Mouse (Mus musculus): Measurements from ENCODE around the gene 4930451I11Rik. TPM values are rescaled to one million over a fixed set of nuclear protein-coding genes. Genes with fewer than 3 reads are reported as not detected.
A peak's percentile ranks its signal among the peaks of the same experiment; 100 is the strongest.

The 4930451I11Rik gene
- polyA plus RNA-seq, 1 experiment: not detected

DNA sequence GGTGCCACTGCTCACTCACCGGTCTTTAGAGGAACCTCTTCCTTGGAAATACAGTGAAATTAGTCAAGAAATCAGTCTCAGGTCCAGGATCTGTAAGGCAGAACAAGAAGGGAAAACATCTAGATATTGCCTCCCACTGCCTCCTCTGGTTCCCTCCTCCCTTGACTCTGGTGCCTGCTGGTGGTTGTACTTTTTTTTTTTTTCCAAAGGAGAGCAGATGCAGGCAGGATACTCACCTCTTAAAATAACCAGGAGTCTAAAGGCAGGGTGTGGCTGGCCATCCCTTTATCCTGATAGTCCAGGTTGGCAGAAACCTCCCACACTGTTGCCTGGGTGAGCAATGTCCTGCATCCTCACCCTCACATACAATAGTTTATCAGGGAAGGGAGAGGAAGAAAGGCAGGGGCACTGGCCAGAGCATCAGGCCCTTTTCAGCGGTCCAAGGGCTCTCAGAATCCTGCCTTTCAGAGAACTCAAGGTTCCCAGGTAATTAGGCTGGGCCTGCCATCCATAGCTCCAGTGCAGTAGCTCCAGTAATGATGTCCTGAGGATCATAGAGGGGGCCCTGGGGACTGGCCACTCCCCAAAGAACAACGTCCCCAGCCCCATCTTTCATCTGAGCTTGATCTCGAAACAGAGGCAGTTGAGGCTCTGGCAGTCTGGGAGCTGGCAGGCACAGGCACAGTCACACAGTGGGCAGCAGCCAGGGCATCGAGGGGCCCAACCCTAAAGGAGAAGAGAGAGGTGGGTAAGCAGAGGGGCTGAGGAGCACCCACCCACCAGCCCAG, 31.0 kb downstream of the 4930451I11Rik start:
- DNase-seq (ENCODE audit: low spot score): no peak

DNA sequence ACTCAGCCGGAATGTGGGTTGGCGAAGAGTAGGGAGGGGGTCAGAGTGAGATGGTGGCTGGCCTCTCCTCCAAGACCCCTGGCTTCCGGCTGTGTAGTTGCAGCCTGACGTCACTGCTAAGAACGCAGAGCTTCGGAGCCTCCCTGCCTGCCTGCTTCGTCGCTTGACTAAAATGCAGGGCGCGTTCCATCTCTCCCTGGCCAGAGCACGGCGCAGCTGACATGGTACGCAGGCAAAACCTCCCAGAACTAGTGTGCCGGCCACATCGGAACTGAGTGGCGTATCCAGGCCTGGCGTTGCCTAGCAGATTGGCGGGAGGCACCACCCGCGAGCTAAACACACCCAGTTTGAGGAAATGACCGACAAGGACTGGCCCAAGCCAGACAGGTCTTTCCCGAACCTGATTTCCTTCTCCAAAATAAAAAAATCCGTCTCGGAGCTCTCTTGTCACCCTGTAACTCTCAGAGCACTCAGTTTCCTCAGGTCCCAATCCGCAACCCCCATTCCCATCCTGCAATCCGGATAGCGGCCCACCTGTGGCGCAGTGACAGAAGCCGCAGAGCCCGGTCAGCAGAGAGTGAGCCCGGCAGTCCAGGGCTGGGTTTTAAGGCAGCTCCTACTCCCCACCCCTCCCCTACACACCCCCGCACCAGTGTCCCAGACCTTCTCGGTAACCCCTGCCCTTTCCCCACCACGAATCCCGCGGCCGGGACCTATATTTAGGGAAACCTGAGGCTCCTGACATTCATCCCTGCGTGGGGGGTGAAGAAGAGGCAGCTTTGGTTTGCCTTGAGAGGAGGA, 31.8 kb downstream of the 4930451I11Rik start:
- peak; percentile 80 for DNase-seq (ENCODE audit: low spot score)

DNA sequence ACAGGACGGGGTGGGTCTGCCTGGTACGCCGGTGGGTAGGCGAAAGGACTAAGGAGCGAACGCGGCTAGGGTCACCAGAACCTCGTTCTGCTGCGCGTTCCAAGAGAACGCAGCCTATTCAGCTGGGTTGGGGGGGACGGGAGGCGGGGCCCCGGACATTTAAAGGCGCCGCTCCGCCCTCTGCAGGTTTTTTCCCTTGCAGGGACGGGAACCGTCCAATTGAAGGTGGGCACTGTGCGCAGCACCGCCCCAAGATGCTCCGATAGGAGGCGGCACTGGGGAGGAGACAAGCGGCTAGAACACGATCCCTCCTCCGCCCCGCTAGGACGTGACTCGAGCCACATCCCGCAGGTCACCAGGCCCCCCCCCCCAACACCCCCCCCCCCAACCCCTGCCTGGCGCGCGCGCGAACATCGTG, 32.4 kb downstream of the 4930451I11Rik start:
- peak; percentile 88 for DNase-seq (ENCODE audit: low spot score)

DNA sequence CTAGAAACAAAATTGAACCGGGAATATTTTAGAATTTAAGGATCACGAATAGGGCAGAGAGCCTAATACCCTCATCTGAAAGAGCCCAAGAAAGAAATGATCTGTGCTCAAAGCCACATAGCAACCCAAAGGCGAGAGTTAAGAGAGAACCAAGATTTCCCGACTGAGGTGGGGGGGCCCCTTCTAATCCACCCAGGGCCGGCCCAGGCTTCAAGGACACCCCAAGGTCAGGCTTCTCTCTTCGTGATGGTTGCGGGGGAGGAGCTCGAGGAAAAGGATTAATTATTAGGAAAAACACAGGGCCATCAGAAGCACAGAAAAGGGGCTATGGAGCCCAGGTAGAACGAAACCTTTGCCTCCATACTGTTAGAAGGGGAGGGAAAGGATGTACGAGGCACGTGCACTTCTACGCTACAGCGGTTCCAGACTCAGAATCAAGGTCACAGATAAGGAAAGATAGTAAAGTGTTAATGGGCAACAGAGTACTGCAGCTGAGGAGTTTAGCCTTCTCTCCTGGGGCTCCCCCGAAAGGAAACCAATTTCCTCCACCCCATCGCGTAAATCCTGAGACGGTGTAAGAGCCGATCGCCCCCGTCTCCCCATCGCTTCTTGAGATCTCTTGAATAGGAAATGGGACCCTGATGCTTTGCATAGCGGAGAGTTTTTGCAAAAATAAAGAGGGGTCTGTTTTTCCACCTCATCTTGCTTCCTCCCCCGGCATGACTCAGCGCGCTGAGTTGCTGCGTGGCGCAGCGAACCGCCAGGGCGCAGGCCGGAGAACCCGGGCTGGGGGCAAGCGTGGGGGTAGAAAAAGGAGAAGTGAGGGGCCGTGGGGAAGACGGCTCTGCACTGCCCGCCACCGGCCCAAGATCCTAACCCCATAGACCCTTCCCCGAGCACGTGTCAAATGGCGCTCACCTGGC, 33.1 kb downstream of the 4930451I11Rik start:
- no peak for DNase-seq (ENCODE audit: low spot score)

DNA sequence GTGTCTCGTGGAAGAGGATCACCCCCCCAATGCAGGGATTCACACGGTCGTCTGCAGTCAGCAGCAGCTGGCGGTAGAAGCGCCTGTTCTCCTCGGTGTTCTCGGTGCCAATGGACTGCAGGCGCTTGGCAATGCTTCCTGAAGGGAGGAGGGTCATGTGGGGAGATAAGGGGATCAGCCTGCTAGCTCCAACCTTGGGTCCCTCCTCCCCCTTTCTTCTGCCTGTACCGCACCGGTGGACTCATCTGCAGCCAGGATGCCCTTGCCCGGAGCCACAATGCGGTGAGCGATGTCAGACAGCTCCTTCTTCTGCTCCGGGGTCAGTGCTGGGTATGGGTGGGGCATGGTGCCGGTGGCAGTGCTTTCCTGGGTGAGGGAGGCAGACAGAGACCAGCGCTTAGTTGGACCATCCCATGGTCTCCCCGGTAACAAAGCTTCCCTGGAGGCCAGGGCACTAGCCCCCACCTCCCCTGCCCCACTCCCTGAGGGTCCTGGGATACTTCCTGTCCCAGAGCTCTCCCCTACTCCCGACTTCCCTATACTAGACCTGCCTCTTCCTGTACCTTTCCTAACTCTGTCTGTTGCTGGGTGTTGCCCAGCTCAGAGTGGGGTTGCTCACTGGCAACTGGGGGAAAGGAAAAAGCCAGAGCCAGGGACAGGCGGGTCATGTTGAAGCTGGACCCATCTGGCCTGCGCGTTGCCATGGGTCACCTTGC, 33.9 kb downstream of the 4930451I11Rik start, which contains the start of gene Fam57b:
Gene Fam57b (plus strand): TSS at position 258 of the 716 bp plus-strand sequence.
- DNase-seq (ENCODE audit: low spot score): no peak

DNA sequence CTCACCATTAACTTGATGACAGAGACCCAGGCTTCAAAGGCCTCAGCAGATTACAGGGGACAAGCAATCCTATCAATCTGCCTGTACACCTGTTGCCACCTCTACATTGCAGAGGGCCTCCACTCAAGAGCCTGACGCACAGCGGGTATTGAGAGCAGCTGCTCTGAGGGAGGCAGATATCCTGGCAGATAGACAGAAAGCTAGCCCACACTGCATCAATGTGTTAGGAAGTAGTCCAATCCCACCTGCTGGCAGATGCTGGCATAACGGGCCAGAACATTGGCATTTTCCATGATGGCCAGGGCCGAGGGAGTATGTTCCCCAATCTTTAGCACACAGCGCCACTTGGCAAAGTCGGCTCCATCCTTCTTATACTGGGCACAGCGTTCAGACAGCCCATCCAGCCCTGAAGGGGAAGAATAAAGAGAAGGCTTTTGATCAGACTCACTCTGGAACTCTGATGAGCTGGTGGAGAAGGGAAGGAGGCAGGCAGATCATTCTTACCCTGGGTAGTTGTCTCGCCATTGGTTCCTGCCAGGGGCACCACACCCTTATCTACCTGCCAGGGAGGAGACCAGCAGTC, 35.0 kb downstream of the 4930451I11Rik start:
- DNase-seq (ENCODE audit: low spot score): no peak

DNA sequence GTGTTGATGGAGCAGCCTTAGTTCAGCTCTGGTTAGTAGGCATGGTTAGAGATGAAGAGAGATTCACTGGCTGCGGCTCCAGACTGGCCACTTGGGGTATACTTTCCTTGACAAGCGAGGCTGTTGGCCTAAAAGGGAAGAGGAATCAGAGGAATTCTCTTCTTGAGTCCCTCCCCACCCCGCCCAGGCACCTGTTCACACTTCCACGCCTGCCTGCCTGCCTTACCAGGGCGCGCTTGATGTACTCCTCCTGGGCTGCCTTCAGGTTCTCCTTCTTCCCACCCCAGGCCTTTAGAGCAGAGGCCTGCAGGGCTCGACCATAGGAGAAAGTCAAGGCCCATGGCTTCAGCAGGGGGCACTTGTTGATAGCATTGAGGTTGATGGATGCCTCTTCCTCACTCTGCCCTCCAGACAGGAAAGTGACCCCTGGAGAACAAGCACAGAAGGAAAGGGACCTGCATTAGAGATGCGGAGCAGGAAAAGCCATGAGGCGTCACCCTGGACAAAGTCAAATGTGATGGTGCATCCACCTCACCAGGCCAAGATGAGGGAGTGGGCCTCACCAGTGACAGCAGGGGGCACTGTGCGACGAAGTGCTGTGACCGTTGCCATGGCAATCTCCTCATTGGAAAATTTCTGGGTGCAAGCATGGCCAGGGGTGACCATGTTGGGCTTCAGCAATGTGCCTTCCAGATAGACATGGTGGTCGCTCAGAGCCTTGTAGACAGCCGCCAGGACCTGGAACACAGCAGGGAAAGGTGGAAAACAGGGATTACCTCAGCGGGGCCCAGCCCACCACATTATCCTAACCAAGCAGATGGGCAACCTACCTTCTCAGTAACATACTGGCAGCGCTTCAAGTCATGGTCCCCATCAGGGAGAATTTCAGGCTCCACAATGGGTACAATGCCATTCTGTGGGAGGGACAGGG, 35.8 kb downstream of the 4930451I11Rik start:
- no peak for DNase-seq (ENCODE audit: low spot score)

DNA sequence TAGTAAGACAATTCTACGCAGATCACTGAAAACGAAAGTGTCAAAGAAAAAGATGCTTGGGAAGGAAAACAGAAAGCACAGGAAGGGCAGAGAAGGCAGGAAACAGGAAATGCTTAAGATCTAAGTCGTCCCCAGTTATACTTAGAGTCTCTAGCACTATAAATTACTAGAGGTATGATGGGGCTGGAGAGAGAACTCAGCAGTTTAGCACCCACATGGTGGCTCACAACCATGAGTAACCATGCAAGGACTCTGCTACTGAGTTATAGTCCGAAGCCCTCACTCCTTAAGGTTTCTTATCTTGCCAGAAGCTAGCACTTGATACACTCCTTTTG, 37.2 kb downstream of the 4930451I11Rik start:
- DNase-seq (ENCODE audit: low spot score): no peak

DNA sequence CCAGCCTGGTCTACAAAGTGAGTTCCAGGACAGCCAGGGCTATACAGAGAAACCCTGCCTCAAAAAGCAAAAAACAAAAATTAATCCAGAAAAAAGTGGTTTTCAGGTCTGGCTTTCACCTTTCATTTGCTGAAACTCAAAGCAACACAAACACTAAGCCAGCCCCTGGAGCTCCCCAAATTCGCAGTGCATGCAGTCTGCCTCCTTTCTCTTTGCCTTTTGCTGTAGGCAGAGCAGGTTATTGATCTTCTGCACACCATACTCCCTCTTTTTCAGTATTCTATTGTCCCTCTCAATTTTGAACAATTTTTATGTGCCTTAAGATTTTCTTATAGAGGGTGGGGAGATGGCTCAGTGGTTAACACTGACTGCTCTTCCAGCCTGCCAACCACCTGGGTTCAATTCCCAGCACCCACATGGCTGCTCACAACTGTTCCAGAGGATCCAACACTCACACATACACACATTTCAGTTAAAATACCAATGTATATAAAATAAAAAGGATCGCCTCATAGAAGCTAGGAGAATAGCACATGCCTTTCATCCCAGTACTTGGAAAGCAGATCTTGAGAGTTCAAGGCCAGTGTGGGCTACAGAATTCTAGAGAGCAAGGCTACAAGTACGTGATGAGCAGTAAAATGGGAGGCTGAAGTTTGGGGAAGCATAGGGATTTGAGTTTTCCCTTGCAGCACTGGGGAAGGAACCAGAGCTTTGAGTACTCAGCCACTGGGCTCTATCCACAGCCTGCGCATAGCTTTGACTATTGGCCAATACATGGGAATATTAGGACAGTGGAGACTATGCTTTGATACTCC, 37.8 kb downstream of the 4930451I11Rik start:
- no peak for DNase-seq (ENCODE audit: low spot score)

DNA sequence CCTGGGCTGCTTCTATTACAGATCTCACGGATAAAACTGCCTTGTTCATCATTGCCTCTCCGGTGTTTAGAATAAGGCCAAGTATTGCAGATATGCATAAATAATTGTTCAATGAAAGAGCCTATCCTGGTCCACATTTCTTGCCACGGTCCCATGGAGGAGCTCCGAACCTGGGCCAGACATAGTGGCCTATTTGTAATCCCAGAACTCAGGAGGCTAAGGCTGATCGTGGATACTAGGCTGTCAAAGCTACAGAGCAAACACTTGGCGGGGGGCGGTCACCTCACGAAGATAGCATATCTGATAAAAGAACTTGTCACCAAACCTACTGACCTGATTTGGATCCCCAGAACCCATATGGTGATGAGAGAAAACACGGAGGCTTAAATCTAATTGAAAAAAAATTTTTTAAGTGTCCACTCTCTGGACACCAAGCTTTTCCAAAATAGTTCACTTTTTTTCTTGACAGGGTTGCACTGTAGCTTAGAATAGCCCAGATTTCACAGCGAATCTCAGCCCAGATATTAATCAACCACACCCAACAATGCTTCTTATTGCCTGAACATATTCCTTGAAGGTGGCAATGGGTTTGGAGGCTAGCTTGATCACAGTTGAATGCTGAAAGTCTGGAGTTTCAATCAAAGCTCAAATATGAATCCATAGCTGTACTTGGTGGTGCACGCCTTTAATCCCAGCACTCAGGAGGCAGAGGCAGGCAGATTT, 38.6 kb downstream of the 4930451I11Rik start:
- DNase-seq (ENCODE audit: low spot score): no peak

DNA sequence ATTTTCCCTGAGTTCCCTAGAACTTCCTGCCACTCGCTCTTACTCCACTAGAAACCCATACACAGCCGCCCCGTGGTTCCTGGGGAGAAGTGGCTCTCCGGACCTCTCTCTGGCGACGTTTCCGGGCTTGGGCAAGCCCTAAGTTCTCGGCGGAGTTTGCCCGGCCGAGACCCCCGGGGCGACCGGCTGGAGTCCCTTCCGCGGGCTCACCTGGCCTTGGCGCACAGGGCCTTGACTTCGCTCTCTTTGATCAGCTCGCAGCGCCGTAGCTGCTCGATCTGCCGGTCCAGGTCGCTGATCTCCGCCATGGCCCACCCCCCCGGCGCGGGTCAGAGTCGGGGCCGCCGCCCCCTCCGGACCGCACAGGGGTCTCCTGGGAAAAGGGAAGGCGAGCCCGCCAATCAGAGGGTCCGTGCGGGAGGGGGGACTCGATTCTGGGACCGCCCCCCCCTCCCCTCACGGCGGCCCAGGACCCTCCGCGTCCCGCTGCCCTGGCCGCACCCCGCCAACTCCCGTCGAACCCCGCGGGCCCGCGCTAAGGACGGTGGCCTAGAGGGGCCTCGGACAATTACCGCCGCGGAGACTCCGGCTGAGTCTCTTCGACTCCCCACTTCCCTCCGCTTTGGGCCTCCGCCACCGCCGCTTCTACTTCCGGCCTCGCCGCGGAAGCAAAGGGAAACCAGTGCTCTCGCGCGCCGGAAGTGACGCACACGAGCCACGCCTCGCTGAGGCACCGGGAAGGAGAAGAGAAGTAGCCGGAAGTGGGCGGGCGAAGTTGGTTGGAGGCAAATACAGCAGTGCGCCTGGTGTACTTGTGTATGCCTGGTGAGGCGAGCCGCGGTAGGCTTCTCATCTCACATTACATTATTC, 39.4 kb downstream of the 4930451I11Rik start, which contains the start of gene Ppp4c:
Gene Ppp4c (minus strand): TSS at position 646 of the 870 bp plus-strand sequence.
- peak; percentile 84 for DNase-seq (ENCODE audit: low spot score)

DNA sequence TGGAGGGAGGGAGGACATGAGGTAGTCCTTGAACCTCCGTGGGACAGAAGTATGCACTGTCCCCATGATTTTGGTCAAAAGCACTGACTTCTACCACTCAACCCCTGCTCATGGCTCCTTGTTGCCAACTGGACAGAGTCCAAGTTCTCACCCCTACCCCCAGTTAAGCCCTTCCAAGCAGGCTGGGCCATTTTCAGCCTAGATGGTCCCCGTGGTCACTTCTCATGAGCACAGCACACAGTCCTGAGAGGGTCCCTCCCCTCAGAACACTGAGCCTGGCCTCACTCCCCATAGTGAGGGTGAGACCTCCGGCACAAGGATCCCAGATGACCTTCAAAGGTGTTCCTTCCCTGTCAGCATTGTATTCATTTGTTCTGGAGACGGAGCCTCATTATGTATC, 42.3 kb downstream of the 4930451I11Rik start:
- DNase-seq (ENCODE audit: low spot score): no peak

DNA sequence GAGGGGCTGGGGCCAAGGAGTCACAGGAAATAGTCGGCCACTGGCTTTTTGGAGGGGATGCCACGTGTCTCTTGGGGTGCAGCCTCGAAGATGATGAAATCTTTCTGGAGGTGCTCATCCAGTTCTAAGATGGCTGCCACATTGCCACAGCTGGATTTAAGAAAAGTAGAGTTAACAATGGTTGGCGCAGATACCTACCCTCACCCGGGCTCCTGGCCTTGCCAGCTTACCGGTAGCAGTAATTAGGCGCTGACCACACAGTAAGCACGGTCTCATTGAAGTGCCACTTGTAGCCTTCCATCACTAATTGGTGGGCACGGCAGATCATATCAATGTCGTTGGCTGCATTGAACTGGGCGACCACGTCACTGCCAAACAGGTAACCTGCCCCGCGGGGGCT, 45.3 kb downstream of the 4930451I11Rik start:
- DNase-seq (ENCODE audit: low spot score): no peak

DNA sequence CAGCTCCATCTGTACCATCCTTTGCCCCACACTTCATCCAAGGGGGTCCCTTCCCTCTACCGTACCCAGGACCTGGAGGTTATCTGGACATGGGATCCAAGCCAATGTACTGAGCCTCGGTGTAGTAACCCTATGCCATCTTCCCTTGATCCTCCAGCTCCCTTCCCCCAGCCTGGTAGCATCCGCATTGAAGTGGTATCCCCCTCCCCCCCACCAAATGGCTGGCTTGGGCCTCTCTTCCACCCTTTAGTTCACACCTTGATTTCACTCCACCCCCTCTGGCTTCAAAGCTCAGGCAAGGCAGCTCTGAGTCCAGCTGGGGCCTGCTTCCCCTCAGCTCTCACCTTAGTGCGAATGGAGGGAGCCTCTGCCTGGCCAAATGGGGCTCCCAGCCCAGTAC, 46.4 kb downstream of the 4930451I11Rik start:
- no peak for DNase-seq (ENCODE audit: low spot score)

DNA sequence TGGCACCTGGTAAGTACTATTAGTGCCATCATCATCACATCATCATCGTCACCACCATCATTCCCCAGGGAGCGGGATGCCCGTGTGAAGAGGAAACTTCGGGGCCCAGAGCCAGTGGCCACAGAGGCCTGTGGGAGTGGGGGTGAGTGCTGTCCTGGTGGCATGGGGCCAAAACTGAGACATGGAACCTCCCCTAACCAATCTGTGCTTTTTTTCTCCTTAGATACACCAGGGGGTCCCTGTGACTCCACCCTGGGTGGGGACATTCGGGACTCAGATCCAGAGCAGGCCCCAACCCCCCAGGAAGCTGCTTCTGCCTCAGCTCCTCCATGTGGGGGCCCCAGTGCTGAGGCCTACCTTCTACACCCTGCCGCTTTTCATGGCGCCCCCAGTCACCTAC, 47.0 kb downstream of the 4930451I11Rik start:
- no peak for DNase-seq (ENCODE audit: low spot score)

DNA sequence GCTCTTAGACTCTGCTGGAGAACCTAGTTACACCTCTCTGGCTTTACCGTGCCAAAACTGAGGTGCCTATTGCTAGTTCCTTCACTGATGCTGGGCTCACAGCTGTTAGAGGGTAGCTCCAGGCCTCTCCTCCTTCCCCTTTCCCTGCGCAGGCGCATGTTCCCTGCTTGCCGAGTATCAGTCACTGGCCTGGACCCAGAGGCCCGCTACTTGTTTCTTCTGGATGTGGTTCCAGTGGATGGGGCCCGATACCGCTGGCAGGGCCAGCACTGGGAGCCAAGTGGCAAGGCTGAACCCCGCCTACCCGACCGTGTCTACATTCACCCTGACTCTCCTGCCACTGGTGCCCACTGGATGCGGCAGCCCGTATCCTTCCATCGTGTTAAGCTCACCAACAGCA, 48.7 kb downstream of the 4930451I11Rik start:
- no peak for DNase-seq (ENCODE audit: low spot score)
